Mouse (Mus musculus) heart, embryonic 15.5 days (tissue): ENCODE results near the gene Vezt. TPM values are rescaled to one million over a fixed set of nuclear protein-coding genes. Genes with fewer than 3 reads are reported as not detected.

Source experiments
- ATAC-seq: fragments of 200-750 bp; cut with Nextera tagmentation; replicated peaks from 2 replicates; pipeline ENCODE4 v1.8.0; 2017; ENCODE audit warnings: low read depth, moderate TSS enrichment; ENCODE audit not compliant: insufficient number of reproducible peaks, insufficient read depth, low FRiP score
- H3K27ac ChIP-seq: fragments of 300-500 bp; sonication (generic); 2 replicates; pipeline ENCODE4 v1.5.1; 2015; ENCODE audit warnings: mild to moderate bottlenecking, inconsistent platforms
- H3K27me3 ChIP-seq: fragments of 300-500 bp; sonication (generic); 2 replicates; pipeline ENCODE4 v1.6.1; 2015; ENCODE audit warnings: inconsistent platforms
- H3K36me3 ChIP-seq: fragments of 300-500 bp; sonication (generic); 2 replicates; pipeline ENCODE4 v1.6.1; 2015; ENCODE audit warnings: mild to moderate bottlenecking, inconsistent platforms
- H3K4me1 ChIP-seq: fragments of 300-500 bp; sonication (generic); replicated peaks from 2 replicates; pipeline ENCODE4 v1.6.1; 2015; ENCODE audit warnings: inconsistent platforms
- H3K4me2 ChIP-seq: fragments of 300-500 bp; sonication (generic); 2 replicates; pipeline ENCODE4 v1.6.1; 2015; ENCODE audit warnings: inconsistent platforms, mild to moderate bottlenecking, moderate library complexity
- H3K4me3 ChIP-seq: fragments of 300-500 bp; sonication (generic); 2 replicates; pipeline ENCODE4 v1.5.1; 2015; ENCODE audit warnings: mild to moderate bottlenecking, inconsistent platforms
- H3K9ac ChIP-seq: fragments of 300-500 bp; sonication (generic); 2 replicates; pipeline ENCODE4 v1.6.1; 2015; ENCODE audit warnings: mild to moderate bottlenecking, inconsistent platforms
- H3K9me3 ChIP-seq: fragments of 300-500 bp; sonication (generic); replicated peaks from 2 replicates; pipeline ENCODE4 v1.6.1; 2016; ENCODE audit warnings: inconsistent platforms
- WGBS: fragments of 180-500 bp; shearing (Covaris S2); methylation state at CpG from one replicate; pipeline ENCODE4 v1.1.7; 2015; ENCODE audit warnings: mixed read lengths; 5-methylcytosine and 5-hydroxymethylcytosine counted together
- polyA plus RNA-seq: library from polyadenylated mRNA; unstranded; fragments of >200 nt; fragmentation: Nextera tagmentation; extraction: Ambion mirVana; gene quantifications from 2 replicates; pipeline ENCODE4 v1.2.1, GENCODE M21; 2015

The Vezt gene
- polyA plus RNA-seq, 1 experiment from 2014 or later = 23.6 TPM

DNA sequence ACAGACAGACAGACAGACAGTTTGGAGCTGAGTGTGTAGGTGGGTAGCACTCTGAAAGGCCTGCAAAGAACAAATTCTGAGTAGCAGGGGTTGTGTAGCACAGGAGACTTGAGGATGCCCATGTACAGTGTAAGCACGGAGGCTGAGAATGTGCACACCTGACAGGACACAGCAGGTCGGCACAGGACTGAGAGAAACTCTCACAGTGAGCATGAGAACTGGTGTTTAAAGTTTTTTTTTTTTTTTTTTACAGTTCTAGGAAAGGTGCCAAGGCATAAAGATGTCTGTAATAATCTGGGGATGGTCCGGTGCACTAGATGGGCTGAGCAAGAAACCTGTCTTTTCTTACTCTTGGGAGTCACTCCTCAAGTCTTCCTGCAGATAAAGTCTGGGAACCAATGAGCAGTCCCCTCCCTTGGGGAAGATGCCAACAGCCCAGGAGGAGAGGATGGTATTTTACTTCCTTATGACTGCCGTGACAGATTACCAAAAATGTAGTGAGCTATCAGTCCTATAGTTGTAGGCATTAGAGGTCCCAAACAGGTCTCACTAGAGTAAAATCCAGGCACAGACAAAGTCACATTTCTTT lies 105.3 kb downstream of the Vezt start:
- no peak overlapping the region for H3K9ac ChIP-seq
- WGBS = 54% methylated on average over 4 of the region's 4 CpGs
- no peak overlapping the region for H3K4me2 ChIP-seq
- no peaks in the 10 kb centered on the region for H3K36me3 ChIP-seq
- H3K9me3 ChIP-seq = no peaks in the 10 kb centered on the region
- H3K27ac ChIP-seq = no peak overlapping the region
- H3K27me3 ChIP-seq = no peaks in the 10 kb centered on the region
- H3K4me3 ChIP-seq = no peak overlapping the region
- ATAC-seq = no peak
- peaks cover 10% of the 10 kb centered on the region for H3K4me1 ChIP-seq

DNA sequence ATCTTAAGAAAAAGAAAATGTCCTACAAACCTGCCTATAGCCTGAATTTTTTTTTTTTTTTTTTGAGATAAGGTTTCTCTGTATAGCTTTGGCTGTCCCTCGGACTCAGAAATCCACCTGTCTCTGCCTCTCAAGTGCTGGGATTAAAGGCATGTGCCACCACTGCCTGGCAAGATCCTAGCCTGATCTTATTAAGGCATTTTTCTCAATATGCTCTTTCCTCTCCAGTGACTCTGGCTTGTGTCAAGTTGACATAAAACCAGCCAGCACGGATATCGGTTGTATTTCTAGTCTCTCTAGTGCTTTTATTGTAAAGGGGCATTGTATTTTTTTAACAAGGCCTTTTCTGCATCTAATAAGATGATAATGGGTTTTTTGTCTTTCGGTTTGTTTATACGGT lies 111.0 kb downstream of the Vezt start:
- WGBS = 66% methylated on average over 5 of the region's 5 CpGs
- no peaks in the 10 kb centered on the region for H3K9me3 ChIP-seq
- H3K4me2 ChIP-seq = no peak overlapping the region
- H3K4me3 ChIP-seq = no peak overlapping the region
- H3K4me1 ChIP-seq = peaks cover 2% of the 10 kb centered on the region; the same call in 1 of the 2 replicates
- H3K9ac ChIP-seq = no peak overlapping the region
- ATAC-seq = no peak
- H3K36me3 ChIP-seq = no peaks in the 10 kb centered on the region
- no peak overlapping the region for H3K27ac ChIP-seq
- H3K27me3 ChIP-seq = no peaks in the 10 kb centered on the region

DNA sequence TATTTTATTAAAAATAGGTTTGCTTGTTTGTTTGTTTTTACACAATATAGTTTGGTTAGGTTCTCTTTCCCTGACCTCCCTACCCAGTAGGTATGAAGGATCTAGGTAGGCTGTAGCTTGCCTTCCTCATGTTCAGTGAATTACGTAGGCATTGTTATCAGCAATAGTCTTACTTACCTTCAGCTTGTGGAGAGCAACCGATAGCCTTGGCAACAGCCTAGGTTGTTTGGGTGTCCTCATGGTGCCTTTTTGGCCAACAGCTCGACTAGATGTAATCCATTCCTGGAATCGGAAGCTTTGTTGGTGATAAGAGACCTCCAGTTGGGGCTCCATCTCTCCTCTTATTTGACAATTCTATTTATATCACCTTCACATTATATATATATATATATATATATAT lies 114.5 kb downstream of the Vezt start:
- Histone ChIP-seq H3K27ac (no peak overlapping the region), H3K4me1 (peaks cover 18% of the 10 kb centered on the region), H3K9ac (no peak overlapping the region), H3K27me3 (no peaks in the 10 kb centered on the region), H3K36me3 (no peaks in the 10 kb centered on the region), H3K4me3 (no peak overlapping the region), H3K4me2 (no peak overlapping the region), H3K9me3 (no peaks in the 10 kb centered on the region)
- 83% methylated on average over 4 of the region's 4 CpGs for WGBS
- no peak for ATAC-seq

DNA sequence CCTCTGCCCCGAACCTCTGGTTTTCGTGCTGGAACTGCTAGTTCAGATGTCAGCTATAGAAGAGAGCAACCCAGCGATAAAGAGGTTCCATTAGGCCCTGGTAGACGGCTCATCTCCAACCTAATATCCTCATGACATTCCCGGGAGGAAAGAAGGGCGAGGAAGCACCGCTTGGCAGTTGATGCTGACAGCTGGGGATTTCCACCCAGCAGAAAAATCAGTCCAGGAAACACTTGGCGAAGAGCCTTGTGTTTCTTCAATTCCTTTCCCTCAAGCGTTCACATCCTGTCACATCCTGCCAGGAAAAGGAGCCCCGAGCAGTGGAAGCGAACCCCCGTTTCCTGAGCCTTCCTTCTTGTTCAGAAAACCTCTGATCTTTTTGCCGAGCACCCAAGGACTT lies 116.4 kb downstream of the Vezt start:
- H3K9me3 ChIP-seq = no peaks in the 10 kb centered on the region
- H3K9ac ChIP-seq = no peak overlapping the region
- H3K27ac ChIP-seq = peak overlapping the region; percentile 76
- 30% methylated on average over 13 of the region's 13 CpGs for WGBS
- H3K27me3 ChIP-seq = no peaks in the 10 kb centered on the region
- H3K4me2 ChIP-seq = peak overlapping the region; percentile 48
- H3K4me1 ChIP-seq = peaks cover 22% of the 10 kb centered on the region
- peak; percentile 55 for ATAC-seq
- H3K36me3 ChIP-seq = no peaks in the 10 kb centered on the region
- H3K4me3 ChIP-seq = no peak overlapping the region

DNA sequence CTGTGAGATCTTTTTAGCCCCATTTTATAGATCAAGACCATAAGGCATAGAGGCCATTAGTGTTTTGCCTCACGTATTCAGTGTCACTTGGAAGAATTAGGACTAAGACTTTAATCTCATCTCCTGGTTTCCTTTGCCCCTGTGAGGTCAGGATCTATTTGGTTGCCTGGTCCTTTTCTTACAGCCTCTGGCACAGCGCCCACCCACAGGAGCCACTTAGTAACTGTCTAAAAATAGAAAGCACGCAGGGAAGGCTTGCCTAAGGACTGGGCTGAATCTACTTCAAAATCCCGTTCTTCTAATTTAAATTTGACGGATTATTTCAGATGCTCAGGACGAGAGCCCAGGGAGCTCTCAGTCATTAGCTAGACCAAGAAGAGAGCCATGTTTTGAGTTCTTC lies 116.9 kb downstream of the Vezt start:
- Histone ChIP-seq H3K9me3 (no peaks in the 10 kb centered on the region), H3K27me3 (no peaks in the 10 kb centered on the region), H3K9ac (no peak overlapping the region), H3K4me3 (no peak overlapping the region), H3K4me1 (peaks cover 22% of the 10 kb centered on the region), H3K27ac (peak overlapping the region; percentile 76), H3K36me3 (no peaks in the 10 kb centered on the region), H3K4me2 (peak overlapping the region; percentile 48)
- ATAC-seq = peak; percentile 73
- 15% methylated on average over 6 of the region's 6 CpGs for WGBS

DNA sequence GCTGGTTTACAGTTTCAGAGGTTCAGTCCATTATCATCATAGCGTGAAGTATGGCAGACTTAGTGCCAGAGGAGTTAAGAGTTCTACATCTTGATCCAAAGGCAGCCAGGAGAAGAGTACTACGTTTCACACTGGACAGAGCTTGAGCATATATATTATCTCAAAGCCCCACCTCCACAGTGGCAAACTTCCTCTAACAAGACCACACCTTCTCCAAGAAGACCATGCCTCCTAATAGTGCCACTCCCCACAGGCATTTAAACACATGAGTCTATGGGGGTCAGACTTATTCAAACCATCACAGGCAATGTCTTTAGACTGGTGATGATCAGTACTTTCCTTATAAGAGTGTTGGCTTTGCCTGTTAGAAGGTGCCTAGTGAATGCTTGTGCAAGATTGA lies 117.5 kb downstream of the Vezt start:
- peak overlapping the region; percentile 76 for H3K27ac ChIP-seq
- no peak for ATAC-seq

DNA sequence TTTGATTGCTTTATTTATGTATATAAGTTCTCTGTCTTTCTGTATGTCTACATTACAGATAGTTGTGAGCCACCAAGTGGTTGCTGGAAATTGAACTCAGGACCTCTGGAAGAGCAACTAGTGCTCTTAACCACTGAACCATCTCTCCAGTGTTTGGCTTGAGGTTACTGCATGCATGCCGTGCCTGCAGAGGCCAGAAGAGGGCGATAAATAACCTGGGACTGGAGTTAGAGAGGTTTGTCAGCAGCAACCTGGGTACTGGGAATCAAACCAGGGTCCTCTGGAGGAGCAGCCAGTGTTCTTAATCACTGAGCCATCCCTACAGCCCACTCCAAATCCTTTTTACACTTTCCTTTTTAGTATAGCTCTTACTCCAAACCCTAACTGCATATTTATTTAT lies 118.8 kb downstream of the Vezt start:
- H3K36me3 ChIP-seq = no peaks in the 10 kb centered on the region
- WGBS = 74% methylated on average over 2 of the region's 2 CpGs

More for the DNA sequence above, 117.5 kb downstream of the Vezt start:
- WGBS = 65% methylated on average over 2 of the region's 2 CpGs
- Histone ChIP-seq H3K9ac (no peak overlapping the region), H3K4me1 (peaks cover 22% of the 10 kb centered on the region), H3K27me3 (no peaks in the 10 kb centered on the region), H3K4me2 (no peak overlapping the region), H3K4me3 (no peak overlapping the region), H3K9me3 (no peaks in the 10 kb centered on the region), H3K36me3 (no peaks in the 10 kb centered on the region)

DNA sequence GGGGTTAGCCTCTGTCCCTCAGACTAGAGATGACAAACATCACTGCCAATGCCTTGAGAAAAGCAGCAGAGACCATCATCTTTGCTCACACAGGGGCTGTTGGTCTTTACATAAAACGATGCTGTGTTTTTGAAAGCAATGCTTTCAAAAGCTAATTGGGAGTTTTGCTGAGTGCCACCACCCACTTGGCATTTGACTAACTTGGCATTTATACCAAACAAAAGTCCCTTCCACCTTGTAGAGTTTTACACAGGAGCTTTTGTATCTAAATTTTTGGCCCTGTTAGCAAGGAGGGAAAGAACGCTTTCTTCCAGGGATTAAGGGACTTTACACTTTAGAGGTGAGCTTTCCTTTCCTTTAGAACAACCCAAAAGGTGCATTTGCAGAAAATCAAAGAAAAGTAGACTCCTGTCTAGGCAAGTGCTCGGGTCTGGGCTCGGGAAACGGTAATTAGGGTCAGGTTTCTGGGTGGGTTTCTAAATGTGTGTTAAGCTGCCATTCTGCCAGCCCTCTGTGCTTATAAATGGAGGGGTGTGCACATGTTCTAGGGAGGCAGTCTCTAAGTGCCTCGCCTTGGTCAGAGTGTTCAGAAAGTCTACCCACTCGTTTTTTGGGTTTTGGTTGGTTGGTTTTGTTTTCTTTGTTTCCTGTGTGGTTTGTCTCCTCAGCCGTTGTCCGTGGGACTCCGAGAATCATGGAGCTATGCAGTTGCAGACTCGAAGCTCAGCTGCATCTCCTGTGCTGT lies 119.9 kb downstream of the Vezt start:
- Histone ChIP-seq H3K27ac (no peak overlapping the region), H3K4me2 (0 out of 2 replicates have a peak overlapping the region, but pooled peaks have one; percentile 10), H3K9me3 (no peaks in the 10 kb centered on the region), H3K36me3 (no peaks in the 10 kb centered on the region), H3K4me1 (peaks cover 22% of the 10 kb centered on the region), H3K9ac (no peak overlapping the region), H3K4me3 (no peak overlapping the region), H3K27me3 (no peaks in the 10 kb centered on the region)
- no peak for ATAC-seq
- 55% methylated on average over 11 of the region's 11 CpGs for WGBS

More for the DNA sequence above, 118.8 kb downstream of the Vezt start:
- no peak overlapping the region for H3K27ac ChIP-seq
- H3K9ac ChIP-seq = no peak overlapping the region
- no peak for ATAC-seq
- H3K4me1 ChIP-seq = peaks cover 22% of the 10 kb centered on the region
- no peak overlapping the region for H3K4me3 ChIP-seq
- no peaks in the 10 kb centered on the region for H3K27me3 ChIP-seq
- no peak overlapping the region for H3K4me2 ChIP-seq
- H3K9me3 ChIP-seq = no peaks in the 10 kb centered on the region

DNA sequence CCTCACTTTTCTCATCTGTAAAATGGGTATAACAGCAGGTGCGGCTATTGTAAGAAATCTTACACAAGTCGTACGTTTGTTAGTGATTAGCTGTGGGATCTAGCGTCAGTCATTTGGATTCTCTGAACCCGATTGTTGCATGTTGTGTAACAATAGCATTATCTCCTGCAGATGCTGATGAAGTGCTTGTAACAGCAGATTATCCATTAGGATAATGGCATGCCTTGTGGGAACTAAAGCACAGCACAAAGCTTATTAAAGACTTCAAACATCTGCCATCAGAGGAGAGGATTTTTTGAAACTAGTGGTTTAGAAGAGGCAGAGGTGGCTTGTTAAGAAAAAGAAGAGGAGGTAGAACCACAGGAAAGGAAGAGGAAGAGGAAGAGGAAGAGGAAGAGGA lies 122.1 kb downstream of the Vezt start:
- 88% methylated on average over 5 of the region's 5 CpGs for WGBS
- Histone ChIP-seq H3K4me3 (no peak overlapping the region), H3K4me2 (no peak overlapping the region), H3K4me1 (peaks cover 11% of the 10 kb centered on the region), H3K27me3 (no peaks in the 10 kb centered on the region), H3K9me3 (no peaks in the 10 kb centered on the region), H3K36me3 (no peaks in the 10 kb centered on the region), H3K27ac (no peak overlapping the region), H3K9ac (no peak overlapping the region)
- no peak for ATAC-seq

DNA sequence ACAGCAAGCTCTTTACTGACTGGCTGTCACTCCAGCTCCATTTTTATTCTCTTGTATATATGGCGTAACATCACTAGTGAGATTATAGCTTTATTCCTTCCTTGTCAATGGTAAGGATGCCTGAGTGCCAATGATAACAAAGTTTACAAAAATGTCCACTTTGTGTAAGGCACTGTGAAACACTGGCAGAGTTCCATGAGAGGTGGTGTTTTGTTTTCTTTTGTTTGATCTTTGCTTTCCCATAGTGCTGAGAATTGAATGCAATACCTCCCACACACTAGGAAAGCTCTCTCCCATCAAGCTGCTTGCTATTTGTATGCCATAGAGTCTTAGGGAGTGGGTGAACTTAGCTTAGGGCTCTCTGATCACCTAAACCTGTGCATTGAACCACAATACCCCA lies 122.7 kb downstream of the Vezt start:
- H3K4me2 ChIP-seq = no peak overlapping the region
- H3K27me3 ChIP-seq = no peaks in the 10 kb centered on the region
- no peak for ATAC-seq
- H3K9me3 ChIP-seq = no peaks in the 10 kb centered on the region
- no peaks in the 10 kb centered on the region for H3K36me3 ChIP-seq
- H3K27ac ChIP-seq = no peak overlapping the region
- H3K4me1 ChIP-seq = peaks cover 6% of the 10 kb centered on the region; the same call in 1 of the 2 replicates
- H3K4me3 ChIP-seq = no peak overlapping the region
- 67% methylated on average over 1 of the region's 1 CpGs for WGBS
- H3K9ac ChIP-seq = no peak overlapping the region

DNA sequence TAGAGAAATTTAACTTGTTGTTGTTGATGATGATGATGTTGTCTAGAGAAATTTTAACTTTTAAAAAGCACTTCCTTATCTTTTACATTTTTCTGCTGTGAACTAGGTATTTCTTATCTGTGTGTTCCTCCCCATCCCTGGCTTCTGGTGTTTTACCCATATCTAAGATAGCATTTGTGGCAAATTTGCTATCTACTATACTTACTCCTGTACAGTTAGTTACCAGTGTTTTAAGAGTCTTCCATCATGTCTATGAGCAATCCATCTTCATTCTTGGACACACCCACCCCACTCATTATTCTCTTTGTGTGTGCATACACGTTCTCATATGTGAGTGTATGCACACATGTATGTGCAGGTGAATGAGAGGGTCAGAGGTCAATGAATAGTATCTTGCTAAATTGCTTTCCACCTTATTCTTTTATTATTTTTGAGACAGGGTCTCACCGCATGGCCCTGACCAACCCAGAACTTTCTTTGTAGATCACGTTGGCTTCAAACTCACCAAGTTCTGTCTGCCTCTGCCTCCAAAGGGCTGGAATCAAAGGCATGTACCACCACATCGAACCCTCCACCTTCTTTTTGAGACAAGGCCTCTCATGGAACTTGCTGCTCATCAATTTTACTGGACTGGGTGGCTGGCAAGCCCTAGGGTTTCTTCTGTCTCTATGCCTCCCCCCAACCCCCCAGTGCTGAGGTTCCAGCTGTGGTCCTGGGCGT lies 123.3 kb downstream of the Vezt start:
- ATAC-seq = no peak
- H3K36me3 ChIP-seq = no peaks in the 10 kb centered on the region

More for the DNA sequence above, 123.3 kb downstream of the Vezt start:
- Histone ChIP-seq H3K4me3 (no peak overlapping the region), H3K4me1 (peaks cover 4% of the 10 kb centered on the region; the same call in 1 of the 2 replicates), H3K4me2 (no peak overlapping the region), H3K9ac (no peak overlapping the region), H3K27ac (no peak overlapping the region), H3K27me3 (no peaks in the 10 kb centered on the region), H3K9me3 (no peaks in the 10 kb centered on the region)
- 82% methylated on average over 5 of the region's 5 CpGs for WGBS
